Mouse (Mus musculus) G1E (cell line): Measurements from ENCODE around the gene Rimbp3. TPM values are rescaled to one million over a fixed set of nuclear protein-coding genes. Genes with fewer than 3 reads are reported as not detected.
A peak's percentile ranks its signal among the peaks of the same experiment; 100 is the strongest.

Experiments used
- ATAC-seq: 2 replicates; pipeline ENCODE4 v1.8.0; 2016; ENCODE audit warnings: mild to moderate bottlenecking; ENCODE audit not compliant: insufficient number of reproducible peaks, poor library complexity, low FRiP score, severe bottlenecking; ENCODE audit errors: extremely low read depth
- DNase-seq: peaks from one replicate; pipeline ENCODE4 v3.0.0; 2012; ENCODE audit warnings: low spot score
- H3K27me3 ChIP-seq: 2 replicates; pipeline ENCODE4 v1.6.1; 2012; ENCODE audit warnings: mild to moderate bottlenecking, low read length, inconsistent platforms; ENCODE audit not compliant: insufficient read depth
- H3K36me3 ChIP-seq: replicated peaks from 2 replicates; pipeline ENCODE3; 2012; ENCODE audit warnings: mild to moderate bottlenecking, inconsistent platforms
- H3K4me1 ChIP-seq: 2 replicates; pipeline ENCODE4 v1.6.1; 2012; ENCODE audit warnings: low read depth, low read length, inconsistent platforms, mixed read lengths; ENCODE audit not compliant: insufficient read depth
- H3K4me3 ChIP-seq: 2 replicates; pipeline ENCODE4 v1.5.1; 2012; ENCODE audit warnings: low read depth, mild to moderate bottlenecking, inconsistent platforms, low read length, moderate library complexity, mixed read lengths
- H3K9me3 ChIP-seq: replicated peaks from 2 replicates; pipeline ENCODE4 v1.6.1; 2012; ENCODE audit warnings: inconsistent platforms
- CTCF ChIP-seq: IDR thresholded peaks from 2 replicates; pipeline ENCODE4 v1.5.1; 2012; ENCODE audit warnings: low read depth, low read length, inconsistent platforms, mixed read lengths
- GATA1 ChIP-seq: IDR thresholded peaks from 2 replicates; pipeline ENCODE4 v1.6.1; 2012; ENCODE audit warnings: borderline replicate concordance, low read length, inconsistent platforms, mixed read lengths
- GATA2 ChIP-seq: IDR thresholded peaks from 2 replicates; pipeline ENCODE4 v1.6.1; 2012; ENCODE audit warnings: low read depth, low read length, inconsistent platforms, borderline replicate concordance
- POLR2AphosphoS5 ChIP-seq: IDR thresholded peaks from 2 replicates; pipeline ENCODE4 v1.6.1; 2012; ENCODE audit warnings: low read depth, low read length, inconsistent platforms; ENCODE audit not compliant: insufficient replicate concordance
- TAL1 ChIP-seq: conservative IDR thresholded peaks from 2 replicates; pipeline ENCODE4 v1.6.1; 2012; ENCODE audit warnings: low read depth, low read length, inconsistent platforms, mixed read lengths
- polyA plus RNA-seq: library from polyadenylated mRNA; stranded (reverse); fragments of >175 nt; gene quantifications from 2 replicates; pipeline ENCODE4 v1.2.3, GENCODE M21; 2012
- total RNA-seq, 2 experiments: library from RNA; stranded (forward) in 1 of 2; stranded (reverse) in 1 of 2; fragments of 200-1000 nt in 1 of 2; fragments of >200 nt in 1 of 2; fragmentation: Nextera tagmentation in 1 of 2; gene quantifications; 2 replicates each; pipeline ENCODE4 v1.2.3; 2014 to 2017

The Rimbp3 gene
- total and polyA plus RNA-seq, 3 experiments = 1.6 to 5.6 (median 1.7) TPM

DNA sequence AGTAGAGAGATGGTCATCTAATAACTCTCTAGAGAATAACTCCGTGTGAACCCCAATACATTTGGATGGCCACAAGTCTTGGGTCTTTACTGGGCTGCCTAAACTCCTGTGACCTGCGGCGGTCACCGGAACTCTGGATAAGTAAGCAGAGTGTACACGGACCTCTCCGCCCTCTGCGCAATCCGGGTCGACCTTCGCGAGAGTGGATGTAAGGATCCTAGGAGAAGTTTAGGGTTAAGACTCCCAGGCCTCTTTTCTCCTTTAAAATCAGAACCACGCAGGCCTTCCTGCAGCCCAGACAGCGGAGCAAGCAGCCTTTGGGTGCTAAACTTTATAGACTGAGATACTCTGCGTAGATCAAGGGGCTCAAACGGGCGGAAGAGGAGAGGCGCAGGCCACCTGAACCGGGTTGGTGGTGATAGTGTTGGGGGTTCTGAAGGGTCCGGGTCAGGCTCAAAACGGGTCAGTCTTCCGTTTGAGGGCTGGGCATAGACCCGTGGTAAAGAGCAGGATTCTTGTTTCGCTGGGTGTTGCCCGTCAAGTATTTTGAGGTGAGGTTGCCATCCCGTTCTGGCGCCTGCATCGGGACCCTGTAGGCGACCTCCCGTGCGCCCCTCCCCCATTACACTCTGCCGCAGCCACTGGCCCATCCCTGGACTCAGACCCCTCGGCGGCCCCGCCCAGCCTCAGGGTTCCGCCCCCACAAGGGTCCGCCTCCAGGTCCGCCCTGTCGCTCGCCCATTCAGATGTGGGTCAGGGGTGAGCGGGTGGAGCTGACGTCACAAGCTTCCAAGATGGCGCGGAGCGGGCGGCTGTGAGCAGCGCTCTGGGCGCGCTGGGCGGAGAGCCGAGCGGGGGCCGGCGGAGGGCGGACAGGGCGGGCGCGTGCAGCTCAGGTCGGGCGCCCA is 24.6 kb downstream of the Rimbp3 start, which contains the start of gene Hic2:
Gene Hic2, plus strand, starts transcription at position 779 of the 908 bp plus-strand sequence.
- peaks cover 49% of the 10 kb centered on the region for H3K4me1 ChIP-seq
- H3K4me3 ChIP-seq = peak within 1 kb of the TSS; percentile 93
- ATAC-seq (peak; percentile 79), DNase-seq (peak; percentile 85)
- H3K36me3 ChIP-seq = peaks cover 20% of the 10 kb centered on the region
- H3K9me3 ChIP-seq = peaks cover 4% of the 10 kb centered on the region; the same call in 1 of the 2 replicates
- TF ChIP-seq POLR2AphosphoS5 = no peak
- H3K27me3 ChIP-seq = peaks cover 2% of the 10 kb centered on the region; the same call in 1 of the 2 replicates

DNA sequence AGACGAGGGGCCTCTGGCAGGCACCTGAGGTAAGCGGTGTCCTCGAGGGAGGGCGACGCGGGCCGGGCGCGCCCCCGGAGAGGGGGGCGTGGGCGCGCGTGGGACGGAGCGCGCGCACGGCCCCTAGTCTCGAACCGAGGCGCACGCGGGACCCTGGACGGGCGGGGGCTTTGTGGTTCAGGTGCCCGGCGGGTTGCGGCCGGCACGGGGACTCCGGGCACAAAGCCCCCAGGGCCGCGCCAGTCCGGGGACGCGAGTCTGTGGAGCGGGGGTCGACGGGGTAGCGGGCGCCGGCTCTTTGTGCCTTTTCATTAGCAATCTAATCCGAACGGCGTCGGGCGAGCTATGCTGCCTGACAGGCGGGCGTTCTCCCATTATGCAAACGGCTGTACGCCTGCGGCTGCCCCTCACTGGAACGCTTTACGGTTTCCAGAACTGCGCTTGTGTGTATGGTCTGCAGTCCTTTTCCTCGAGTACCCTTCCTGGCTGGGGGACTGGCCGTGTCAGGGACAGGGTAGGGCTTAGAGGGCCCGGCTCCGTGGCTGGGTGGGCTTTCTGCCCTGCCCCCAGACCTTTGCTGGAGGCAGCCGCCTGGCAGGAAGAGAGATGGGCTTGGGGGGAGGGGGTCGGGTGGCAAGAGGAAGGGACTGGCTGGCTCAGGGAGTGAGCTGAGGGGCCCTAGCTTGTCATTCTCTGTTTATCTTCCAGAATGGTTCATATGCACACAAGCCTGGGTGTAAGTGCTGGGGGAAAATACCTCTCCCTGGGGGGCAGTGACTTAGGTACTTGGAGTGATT is 25.5 kb downstream of the Rimbp3 start:
- Histone ChIP-seq H3K4me3 (peak overlapping the region; percentile 93), H3K27me3 (peaks cover 2% of the 10 kb centered on the region; the same call in 1 of the 2 replicates), H3K9me3 (peaks cover 4% of the 10 kb centered on the region; the same call in 1 of the 2 replicates), H3K36me3 (peaks cover 28% of the 10 kb centered on the region), H3K4me1 (peaks cover 57% of the 10 kb centered on the region)
- ATAC-seq (no peak), DNase-seq (peak; percentile 27)
- TF ChIP-seq GATA2 (no peak), POLR2AphosphoS5 (no peak), TAL1 (no peak), GATA1 (no peak), CTCF (no peak)

DNA sequence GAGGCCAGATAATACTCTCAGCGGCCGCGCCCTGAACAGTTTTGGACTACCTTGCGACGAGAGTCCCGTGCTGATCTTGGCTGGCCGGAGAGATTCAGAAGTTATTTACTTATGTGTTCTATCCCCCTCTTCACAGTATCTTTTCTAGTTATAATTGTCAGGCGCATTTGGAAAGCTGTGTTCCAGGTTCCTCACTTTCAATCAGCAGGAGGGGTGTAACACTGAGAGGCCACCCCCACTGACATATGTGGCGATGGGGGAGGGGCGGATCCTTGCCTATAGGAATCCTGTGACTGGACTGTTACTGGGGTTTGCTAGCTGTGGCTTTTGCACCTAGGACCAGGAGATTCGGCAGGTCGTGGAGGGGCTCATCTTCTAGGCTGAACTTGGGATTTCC is 26.1 kb downstream of the Rimbp3 start:
- H3K9me3 ChIP-seq = peaks cover 4% of the 10 kb centered on the region; the same call in 1 of the 2 replicates
- H3K27me3 ChIP-seq = no peaks in the 10 kb centered on the region
- peak overlapping the region; percentile 93 for H3K4me3 ChIP-seq
- ATAC-seq = no peak
- peaks cover 34% of the 10 kb centered on the region for H3K36me3 ChIP-seq
- H3K4me1 ChIP-seq = peaks cover 63% of the 10 kb centered on the region
- no peak for TF ChIP-seq TAL1
- no peak for TF ChIP-seq POLR2AphosphoS5
- TF ChIP-seq GATA1 = no peak
- DNase-seq = no peak

DNA sequence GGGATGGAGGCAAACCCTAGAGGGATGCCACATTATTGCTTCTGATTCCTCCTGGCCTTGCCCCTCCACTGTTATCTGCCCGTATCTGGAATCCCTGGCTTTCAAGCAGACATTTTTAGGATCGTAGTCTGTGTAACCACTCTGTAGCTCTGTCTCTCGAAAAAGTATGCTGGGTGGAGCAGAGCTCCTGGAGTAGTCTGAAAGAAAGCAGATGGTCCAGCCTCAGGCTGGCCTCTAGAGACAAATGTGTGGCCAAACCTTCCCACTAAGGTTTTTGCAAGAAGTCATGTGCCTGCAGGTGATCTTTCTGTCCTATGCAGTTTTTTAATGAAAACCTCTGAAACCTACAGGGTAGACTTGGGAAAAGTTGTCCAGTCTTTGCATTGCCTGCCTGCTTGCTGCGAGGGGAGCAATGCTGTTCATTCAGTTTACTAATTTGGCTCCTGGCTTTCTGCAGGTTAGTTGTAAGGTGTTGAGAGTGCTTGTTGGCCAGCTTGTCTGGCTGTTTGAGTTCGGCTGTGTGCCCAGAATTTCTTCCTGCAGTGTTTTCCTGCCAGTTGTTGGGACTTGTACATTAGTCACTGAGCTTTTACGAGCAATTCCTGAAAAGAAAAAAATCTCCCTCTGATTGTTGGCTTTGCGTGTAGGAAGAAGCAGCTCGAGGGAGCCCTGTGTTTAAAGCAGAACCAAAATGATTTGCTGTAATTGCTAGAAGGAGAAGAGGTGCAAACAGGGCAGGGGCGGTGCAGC is 26.7 kb downstream of the Rimbp3 start:
- Histone ChIP-seq H3K4me1 (peaks cover 69% of the 10 kb centered on the region), H3K27me3 (no peaks in the 10 kb centered on the region), H3K4me3 (peak overlapping the region; percentile 93), H3K36me3 (peaks cover 40% of the 10 kb centered on the region), H3K9me3 (no peaks in the 10 kb centered on the region)
- ATAC-seq (no peak), DNase-seq (no peak)
- TF ChIP-seq GATA1 (no peak), TAL1 (no peak), GATA2 (no peak), CTCF (no peak), POLR2AphosphoS5 (no peak)

DNA sequence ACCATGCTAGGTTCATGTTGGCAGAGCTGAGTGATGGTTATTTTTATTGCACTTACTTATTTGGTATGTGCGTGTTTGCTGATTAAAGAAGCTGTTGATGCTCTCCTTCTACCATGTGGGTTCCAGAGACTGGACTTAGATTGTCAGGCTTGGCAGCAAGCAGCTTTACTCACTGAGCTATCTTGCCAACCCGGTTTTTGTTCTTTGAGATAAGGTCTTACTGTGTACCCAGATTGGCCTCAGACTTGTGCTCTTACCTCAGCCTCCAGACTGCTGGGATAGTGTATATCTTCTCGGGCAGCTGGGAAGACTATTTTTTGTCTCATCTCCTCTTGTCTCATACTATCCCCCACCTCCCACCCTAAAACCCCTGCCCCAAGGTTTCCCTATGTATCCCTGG is 29.2 kb downstream of the Rimbp3 start:
- peaks cover 52% of the 10 kb centered on the region for H3K36me3 ChIP-seq
- no peaks in the 10 kb centered on the region for H3K27me3 ChIP-seq
- peak overlapping the region; percentile 21; the same call in 1 of the 2 replicates for H3K4me3 ChIP-seq
- DNase-seq (no peak), ATAC-seq (peak; percentile 70)
- no peak for TF ChIP-seq GATA2
- no peak for TF ChIP-seq CTCF
- TF ChIP-seq GATA1 = no peak
- no peak for TF ChIP-seq POLR2AphosphoS5
- peak; percentile 92 for TF ChIP-seq TAL1
- H3K9me3 ChIP-seq = no peaks in the 10 kb centered on the region
- H3K4me1 ChIP-seq = peaks cover 81% of the 10 kb centered on the region

DNA sequence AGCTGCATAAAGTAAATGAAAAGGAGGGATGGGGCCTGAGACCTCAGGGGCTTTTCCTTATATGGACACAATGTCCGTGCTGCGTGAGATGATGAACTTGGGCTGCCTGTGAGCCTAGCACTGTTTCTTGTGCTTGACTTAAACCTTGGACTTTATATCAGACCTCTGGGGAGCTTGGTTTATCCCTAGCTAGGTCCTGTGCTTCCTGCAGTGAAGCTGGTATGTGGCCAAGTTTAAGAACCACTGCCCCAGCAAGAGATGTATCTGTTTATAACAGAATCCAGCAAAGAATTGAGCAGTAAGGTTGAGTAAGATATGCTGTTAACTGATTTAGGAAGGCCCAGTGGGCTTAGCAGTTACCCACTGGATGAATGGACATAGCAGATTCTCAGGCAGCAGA is 31.0 kb downstream of the Rimbp3 start:
- H3K36me3 ChIP-seq = peaks cover 62% of the 10 kb centered on the region
- no peak for DNase-seq
- H3K27me3 ChIP-seq = no peaks in the 10 kb centered on the region
- peaks cover 84% of the 10 kb centered on the region for H3K4me1 ChIP-seq
- no peaks in the 10 kb centered on the region for H3K9me3 ChIP-seq
- ATAC-seq = no peak
- no peak overlapping the region for H3K4me3 ChIP-seq
- no peak for TF ChIP-seq CTCF
- no peak for TF ChIP-seq GATA2
- no peak for TF ChIP-seq TAL1
- TF ChIP-seq GATA1 = no peak
- TF ChIP-seq POLR2AphosphoS5 = no peak
